Comparison of ENCODE assay signal across 9 mouse cellular contexts in the genomic region with DNA sequence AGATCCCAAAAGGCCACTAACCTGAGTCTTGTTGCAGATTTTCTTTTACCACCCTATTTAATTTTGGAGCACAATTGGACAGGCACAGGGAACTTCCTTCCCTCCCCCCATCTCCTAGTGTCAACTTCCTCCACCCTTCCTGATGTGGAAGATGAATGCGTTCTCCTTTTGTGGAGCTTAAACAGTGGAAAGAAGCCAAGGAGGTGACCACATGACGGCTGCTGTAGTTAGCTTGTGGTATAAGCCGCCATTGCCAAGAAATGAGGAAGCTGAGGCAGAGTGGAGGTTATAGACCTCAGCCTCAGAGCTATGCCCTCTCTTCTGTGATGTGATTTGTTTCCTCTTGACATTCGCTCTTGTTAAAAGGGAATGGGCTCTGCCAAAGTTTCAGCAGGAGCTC. TPM values are rescaled to one million over a fixed set of nuclear protein-coding genes. Genes with fewer than 3 reads are reported as not detected.
DNase-seq lines count a peak whose midpoint lies in the region; ATAC-seq and TF ChIP-seq lines count a peak whose summit lies in the region.
"Had no signal": no experiment of that assay in that cellular context is flagged by ENCODE, and none has a peak within 500 bp of the region (broad histone marks: within the 10 kb centered on the region; RNA-seq: fewer than 3 reads in every experiment).

No protein-coding gene starts in this region.

- no peaks in the 10 kb centered on the region for H3K27me3 ChIP-seq in embryonic facial prominence, embryonic 14.5 days (replicated peaks; ENCODE audit: control insufficient read depth, insufficient read depth, low read length)
- H3K27me3 ChIP-seq in embryonic facial prominence, embryonic 10.5 days (replicated peaks; ENCODE audit: low read depth, poor library complexity, severe bottlenecking) = no peaks in the 10 kb centered on the region
- H3K27me3 ChIP-seq in lung, embryonic 14.5 days (ENCODE audit: insufficient read depth, low read length) = no peaks in the 10 kb centered on the region
- H3K27me3 ChIP-seq in thymus, adult 2 months (ENCODE audit: control insufficient read depth, insufficient read depth, low read length) = no peaks in the 10 kb centered on the region
- H3K27me3 ChIP-seq in intestine, embryonic 16.5 days (replicated peaks; ENCODE audit: control insufficient read depth, insufficient read depth, low read length) = no peaks in the 10 kb centered on the region
- H3K27me3 ChIP-seq: forebrain, embryonic 13.5 days had no signal

- no peak overlapping the region for H3K4me2 ChIP-seq in embryonic facial prominence, embryonic 14.5 days (ENCODE audit: low read depth, low read length)
- peak overlapping the region; percentile 5; the same call in 1 of the 2 replicates for H3K4me2 ChIP-seq in lung, embryonic 14.5 days
- no peak overlapping the region for H3K4me2 ChIP-seq in intestine, embryonic 16.5 days (ENCODE audit: low read depth, low read length)
- H3K4me2 ChIP-seq: forebrain, embryonic 13.5 days had no signal

- no peak for TF ChIP-seq CTCF in lung, embryonic 14.5 days (IDR thresholded peaks at IDR 0.05; ENCODE audit: low read depth)
- TF ChIP-seq CTCF in thymus, adult 2 months (IDR thresholded peaks at IDR 0.05; ENCODE audit: borderline replicate concordance, control insufficient read depth, extremely low read depth, insufficient read depth, low read length, poor library complexity) = no peak

- H3K9ac ChIP-seq in embryonic facial prominence, embryonic 14.5 days (ENCODE audit: low read depth, low read length) = no peak overlapping the region
- H3K9ac ChIP-seq in lung, embryonic 14.5 days = no peak overlapping the region
- H3K9ac ChIP-seq in intestine, embryonic 16.5 days (ENCODE audit: low read depth, low read length) = no peak overlapping the region
- H3K9ac ChIP-seq: forebrain, embryonic 13.5 days had no signal

- H3K36me3 ChIP-seq in embryonic facial prominence, embryonic 14.5 days (ENCODE audit: control insufficient read depth, insufficient read depth, low read length) = peaks cover 32% of the 10 kb centered on the region
- peaks cover 15% of the 10 kb centered on the region for H3K36me3 ChIP-seq in embryonic facial prominence, embryonic 10.5 days (replicated peaks)
- H3K36me3 ChIP-seq in lung, embryonic 14.5 days (ENCODE audit: insufficient read depth) = peaks cover 23% of the 10 kb centered on the region; the same call in 1 of the 2 replicates
- H3K36me3 ChIP-seq in thymus, adult 2 months (ENCODE audit: control insufficient read depth, insufficient read depth, low read length) = no peaks in the 10 kb centered on the region
- peaks cover 6% of the 10 kb centered on the region; the same call in 1 of the 2 replicates for H3K36me3 ChIP-seq in intestine, embryonic 16.5 days (ENCODE audit: control insufficient read depth, insufficient read depth, low read length)

- H3K9me3 ChIP-seq in embryonic facial prominence, embryonic 14.5 days (ENCODE audit: control insufficient read depth, low read length) = no peaks in the 10 kb centered on the region
- no peaks in the 10 kb centered on the region for H3K9me3 ChIP-seq in embryonic facial prominence, embryonic 10.5 days
- H3K9me3 ChIP-seq in lung, embryonic 14.5 days (ENCODE audit: low read depth, low read length) = no peaks in the 10 kb centered on the region
- no peaks in the 10 kb centered on the region for H3K9me3 ChIP-seq in intestine, embryonic 16.5 days (ENCODE audit: control insufficient read depth, low read length)
- H3K9me3 ChIP-seq: forebrain, embryonic 13.5 days had no signal

- no peak for TF ChIP-seq POLR2A in thymus, adult 2 months (IDR thresholded peaks at IDR 0.05; ENCODE audit: control insufficient read depth, extremely low read depth, insufficient read depth, low read length, poor library complexity)

- H3K27ac ChIP-seq in embryonic facial prominence, embryonic 14.5 days (replicated peaks; ENCODE audit: low read depth, low read length) = no peak overlapping the region
- H3K27ac ChIP-seq in embryonic facial prominence, embryonic 10.5 days (replicated peaks) = no peak overlapping the region
- peak overlapping the region; percentile 3; the same call in 1 of the 2 replicates for H3K27ac ChIP-seq in lung, embryonic 14.5 days (ENCODE audit: low read depth)
- no peak overlapping the region for H3K27ac ChIP-seq in thymus, adult 2 months (ENCODE audit: control insufficient read depth, insufficient read depth, low read length)
- no peak overlapping the region for H3K27ac ChIP-seq in intestine, embryonic 16.5 days (ENCODE audit: low read length)
- H3K27ac ChIP-seq: forebrain, embryonic 13.5 days had no signal

- ATAC-seq in embryonic facial prominence, embryonic 14.5 days (ENCODE audit: low read depth) = no peak
- no peak for ATAC-seq in lung, embryonic 14.5 days (ENCODE audit: insufficient read depth)
- ATAC-seq in intestine, embryonic 16.5 days = no peak
- ATAC-seq: forebrain, embryonic 13.5 days had no signal

- no peak overlapping the region for H3K4me3 ChIP-seq in embryonic facial prominence, embryonic 14.5 days (ENCODE audit: low read depth, low read length)
- no peak overlapping the region for H3K4me3 ChIP-seq in embryonic facial prominence, embryonic 10.5 days
- no peak overlapping the region for H3K4me3 ChIP-seq in lung, embryonic 14.5 days (ENCODE audit: low read depth, low read length)
- no peak overlapping the region for H3K4me3 ChIP-seq in thymus, adult 2 months (ENCODE audit: control insufficient read depth, insufficient read depth, low read length)
- H3K4me3 ChIP-seq in intestine, embryonic 16.5 days (ENCODE audit: low read length) = no peak overlapping the region
- H3K4me3 ChIP-seq: forebrain, embryonic 13.5 days had no signal

- peaks cover 14% of the 10 kb centered on the region for H3K4me1 ChIP-seq in embryonic facial prominence, embryonic 14.5 days (ENCODE audit: control insufficient read depth, insufficient read depth, low read length)
- H3K4me1 ChIP-seq in embryonic facial prominence, embryonic 10.5 days = peaks cover 9% of the 10 kb centered on the region; the same call in 1 of the 2 replicates
- 0 out of 2 replicates have a peak, but pooled peaks cover 7% of the 10 kb centered on the region for H3K4me1 ChIP-seq in lung, embryonic 14.5 days (ENCODE audit: insufficient read depth)
- H3K4me1 ChIP-seq in thymus, adult 2 months (replicated peaks; ENCODE audit: control insufficient read depth, insufficient read depth, low read length) = peaks cover 5% of the 10 kb centered on the region; the same call in 1 of the 2 replicates
- H3K4me1 ChIP-seq in intestine, embryonic 16.5 days (ENCODE audit: control insufficient read depth, insufficient read depth, low read length) = no peaks in the 10 kb centered on the region; the same call in none of the 2 replicates

- 86% methylated on average over 4 of the region's 4 CpGs for WGBS in embryonic facial prominence, embryonic 14.5 days
- WGBS in embryonic facial prominence, embryonic 10.5 days = 89% methylated on average over 4 of the region's 4 CpGs
- 50% methylated on average over 4 of the region's 4 CpGs for WGBS in lung, embryonic 14.5 days
- 10% methylated on average over 4 of the region's 4 CpGs for WGBS in thymus, adult 2 months
- 66% methylated on average over 4 of the region's 4 CpGs for WGBS in intestine, embryonic 16.5 days

- peak; percentile 52 for DNase-seq in embryonic facial prominence, embryonic 14.5 days (ENCODE audit: low spot score)
- DNase-seq in embryonic facial prominence, embryonic 10.5 days (ENCODE audit: low spot score) = no peak
- peak; percentile 29 to 42 for DNase-seq in spleen, postnatal 36 days (ENCODE audit: low spot score in 2 of 2)
- no peak for DNase-seq in spleen, postnatal 4 days (ENCODE audit: low spot score in 2 of 2)
- peak; percentile 70 for DNase-seq in lung, embryonic 14.5 days
- no peak for DNase-seq in thymus, adult 2 months
- no peak for DNase-seq in urinary bladder, postnatal 14 days (ENCODE audit: low spot score)

RNA-seq across cellular contexts. Expression of gene Stard9, which starts 3.0 kb away (rescaled TPM):
- 8.6 and 9.2 TPM in 2 replicates for polyA plus RNA-seq in embryonic facial prominence, embryonic 14.5 days (2014; fragmentation: Nextera tagmentation; extraction: Ambion mirVana)
- polyA plus RNA-seq in embryonic facial prominence, embryonic 10.5 days (2016; fragmentation: Nextera tagmentation; extraction: Ambion mirVana) = 2.6 and 3.4 TPM in 2 replicates
- polyA plus RNA-seq in lung, embryonic 14.5 days (2014; fragmentation: Nextera tagmentation; extraction: Ambion mirVana) = 14.1 and 14.9 TPM in 2 replicates
- 2.8 and 3.0 TPM in 2 replicates for polyA plus RNA-seq in thymus, adult 2 months (2012; rRNA removed)
- polyA plus RNA-seq in intestine, embryonic 16.5 days (2015; fragmentation: Nextera tagmentation; extraction: Ambion mirVana) = 2.5 and 3.3 TPM in 2 replicates

RNA-seq across cellular contexts. Expression of gene Lrrc57, which starts 22.6 kb away (rescaled TPM):
- 16.7 and 19.9 TPM in 2 replicates for polyA plus RNA-seq in embryonic facial prominence, embryonic 14.5 days (2014; fragmentation: Nextera tagmentation; extraction: Ambion mirVana)
- 26.6 and 27.4 TPM in 2 replicates for polyA plus RNA-seq in embryonic facial prominence, embryonic 10.5 days (2016; fragmentation: Nextera tagmentation; extraction: Ambion mirVana)
- polyA plus RNA-seq in lung, embryonic 14.5 days (2014; fragmentation: Nextera tagmentation; extraction: Ambion mirVana) = 22.6 and 23.5 TPM in 2 replicates
- 12.2 and 12.8 TPM in 2 replicates for polyA plus RNA-seq in thymus, adult 2 months (2012; rRNA removed)
- 19.5 and 22.4 TPM in 2 replicates for polyA plus RNA-seq in intestine, embryonic 16.5 days (2015; fragmentation: Nextera tagmentation; extraction: Ambion mirVana)

RNA-seq across cellular contexts. Expression of gene Haus2, which starts 22.8 kb away (rescaled TPM):
- polyA plus RNA-seq in embryonic facial prominence, embryonic 14.5 days (2014; fragmentation: Nextera tagmentation; extraction: Ambion mirVana) = 17.7 and 22.7 TPM in 2 replicates
- 35.3 and 36.4 TPM in 2 replicates for polyA plus RNA-seq in embryonic facial prominence, embryonic 10.5 days (2016; fragmentation: Nextera tagmentation; extraction: Ambion mirVana)
- polyA plus RNA-seq in lung, embryonic 14.5 days (2014; fragmentation: Nextera tagmentation; extraction: Ambion mirVana) = 25.7 and 26.0 TPM in 2 replicates
- polyA plus RNA-seq in thymus, adult 2 months (2012; rRNA removed) = 4.1 and 4.7 TPM in 2 replicates
- polyA plus RNA-seq in intestine, embryonic 16.5 days (2015; fragmentation: Nextera tagmentation; extraction: Ambion mirVana) = 16.9 and 20.6 TPM in 2 replicates

Comparison
In these comparisons a context has a peak if more than half of its experiments do, and no peak if none do; other contexts are left out.
1. DNase-seq: peak in embryonic facial prominence, embryonic 14.5 days (single experiment), spleen, postnatal 36 days (2 of 2) and lung, embryonic 14.5 days (single experiment); none in embryonic facial prominence, embryonic 10.5 days (single experiment), spleen, postnatal 4 days (0 of 2), thymus, adult 2 months (single experiment) and urinary bladder, postnatal 14 days (single experiment).